Mouse (Mus musculus) lung, postnatal 0 days (tissue): ENCODE results near the gene Hmgcl.

Experiments used
- CTCF ChIP-seq: IDR thresholded peaks from 2 replicates; pipeline ENCODE4 v1.5.1; 2016; ENCODE audit warnings: antibody characterized with exemption, mild to moderate bottlenecking
- EP300 ChIP-seq: IDR thresholded peaks from 2 replicates; pipeline ENCODE4 v1.6.1; 2016; ENCODE audit warnings: antibody characterized with exemption, mild to moderate bottlenecking, control low read depth

DNA sequence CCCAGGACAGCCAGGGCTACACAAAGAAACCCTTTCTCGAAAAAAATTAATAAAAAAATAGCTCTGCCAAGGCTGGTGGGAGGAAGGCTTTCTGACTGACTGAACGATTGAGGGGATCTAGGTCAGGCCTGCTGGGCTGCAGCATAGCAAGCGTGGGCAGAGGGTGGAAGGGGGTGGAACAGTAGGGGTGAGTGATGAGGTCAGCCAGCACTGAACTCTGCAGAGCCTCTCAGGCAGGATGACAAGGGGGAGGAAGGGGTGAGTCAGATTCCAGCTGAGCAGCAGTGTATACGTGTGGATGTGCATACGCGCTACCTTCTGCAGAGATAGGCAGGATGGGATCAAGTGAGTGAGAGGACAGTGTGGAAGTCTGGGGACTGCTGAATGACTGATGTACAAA is 3.7 kb downstream of the Hmgcl start:
- TF ChIP-seq CTCF (no peak), EP300 (no peak)
